Mouse (Mus musculus) liver, adult (tissue): ENCODE measurements around the gene Prr22.

Source experiments
- GATA4 ChIP-seq: IDR thresholded peaks from 2 replicates; pipeline ENCODE4 v1.6.1; 2014; ENCODE audit warnings: mild to moderate bottlenecking, low read length; ENCODE audit not compliant: insufficient replicate concordance

Gene Prr22

GRCm38 (mm10) chr17:56754271-56755185, 15.5 kb upstream of the Prr22 start:
- TF ChIP-seq GATA4, result no peak

GRCm38 (mm10) chr17:56756703-56757399, 13.2 kb upstream of the Prr22 start:
- TF ChIP-seq GATA4, result no peak

GRCm38 (mm10) chr17:56757416-56758123, 12.5 kb upstream of the Prr22 start, which contains the start of gene Nrtn:
TSS of gene Nrtn (minus strand) at chr17:56757530.
- TF ChIP-seq GATA4, result no peak

GRCm38 (mm10) chr17:56758132-56758531, 11.9 kb upstream of the Prr22 start:
- no peak for TF ChIP-seq GATA4

- no peak for TF ChIP-seq GATA4
Measured at GRCm38 (mm10) chr17:56759261-56759660, 10.8 kb upstream of the Prr22 start.

- TF ChIP-seq GATA4, result no peak
Measured at GRCm38 (mm10) chr17:56761077-56761476, 9.0 kb upstream of the Prr22 start.

GRCm38 (mm10) chr17:56761991-56762410, 8.0 kb upstream of the Prr22 start:
- TF ChIP-seq GATA4, result no peak

GRCm38 (mm10) chr17:56762769-56763731, 7.0 kb upstream of the Prr22 start:
- TF ChIP-seq GATA4, result no peak

GRCm38 (mm10) chr17:56763741-56764250, 6.3 kb upstream of the Prr22 start:
- no peak for TF ChIP-seq GATA4

GRCm38 (mm10) chr17:56764474-56765354, 5.3 kb upstream of the Prr22 start, which contains the start of gene Dus3l:
TSS of gene Dus3l (plus strand) at chr17:56764757.
- TF ChIP-seq GATA4, result no peak

GRCm38 (mm10) chr17:56765431-56765830, 4.6 kb upstream of the Prr22 start:
- TF ChIP-seq GATA4, result no peak

GRCm38 (mm10) chr17:56766631-56767405, 3.2 kb upstream of the Prr22 start:
- no peak for TF ChIP-seq GATA4
